Mouse (Mus musculus): ENCODE data around the gene Ckap2l. TPM values are rescaled to one million over a fixed set of nuclear protein-coding genes. Genes with fewer than 3 reads are reported as not detected.

Ckap2l gene
- polyA plus RNA-seq, 1 experiment from 2014 or later = 22.8 TPM

DNA sequence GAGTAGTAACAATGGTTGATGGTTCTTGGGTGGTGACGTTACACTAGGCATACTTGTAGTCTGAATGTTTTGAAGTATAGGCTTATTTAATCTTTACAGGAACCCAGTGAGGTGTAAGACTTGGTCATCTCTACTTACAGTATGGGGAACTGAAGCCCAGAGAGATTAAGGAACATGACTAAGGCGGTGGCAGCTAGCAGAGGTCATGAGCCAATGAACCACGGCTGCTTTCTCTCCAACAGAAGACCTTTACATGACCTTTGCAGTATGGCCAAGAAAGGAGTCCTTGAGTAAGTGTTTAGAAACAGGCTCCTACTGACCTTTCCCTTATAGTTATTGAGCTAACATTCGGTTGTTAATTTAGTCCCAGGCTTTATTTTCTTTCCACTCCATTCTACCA is 9.0 kb upstream of the Ckap2l start:
- no peak overlapping the region for H3K4me3 ChIP-seq (replicated peaks; ENCODE audit: low read depth, low read length)
- no peak for TF ChIP-seq CTCF (IDR thresholded peaks at IDR 0.05; ENCODE audit: low read depth)
- H3K9ac ChIP-seq (ENCODE audit: low read depth, low read length) = no peak overlapping the region
- no peaks in the 10 kb centered on the region for H3K9me3 ChIP-seq (replicated peaks; ENCODE audit: low read length)
- H3K4me2 ChIP-seq (ENCODE audit: low read length) = no peak overlapping the region
- DNase-seq (ENCODE audit: low spot score) = no peak
- 36% methylated on average over 4 of the region's 4 CpGs for WGBS
- H3K27ac ChIP-seq = no peak overlapping the region
- H3K27me3 ChIP-seq (ENCODE audit: insufficient read depth, low read length) = no peaks in the 10 kb centered on the region
- no peaks in the 10 kb centered on the region for H3K36me3 ChIP-seq (ENCODE audit: insufficient read depth, low read length)
- ATAC-seq (replicated peaks; ENCODE audit: low FRiP score, low read depth) = no peak
- no peaks in the 10 kb centered on the region for H3K4me1 ChIP-seq (replicated peaks; ENCODE audit: insufficient read depth, low read length)

DNA sequence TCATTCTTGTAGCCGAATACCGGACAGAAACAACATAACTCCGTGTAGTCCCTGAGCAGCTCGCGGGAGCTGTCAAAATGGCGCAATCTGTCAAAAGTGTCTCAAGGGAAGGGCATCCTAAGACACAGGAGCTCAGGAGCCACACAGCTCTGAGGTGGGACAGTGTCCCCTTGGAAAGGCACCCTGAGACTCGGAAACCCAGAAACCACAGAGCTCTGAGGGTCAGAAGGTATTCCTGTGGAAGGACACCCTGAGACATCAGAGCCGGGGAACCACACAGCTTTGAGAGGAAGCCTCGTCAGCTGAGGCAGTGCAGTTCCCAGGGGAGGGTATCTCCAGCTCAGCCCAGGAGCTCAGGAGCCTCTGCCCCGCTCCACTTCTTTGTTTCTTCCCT is 574 bp upstream of the Ckap2l start:
- no peaks in the 10 kb centered on the region for H3K27me3 ChIP-seq (ENCODE audit: insufficient read depth, low read length)
- peak; percentile 29 for ATAC-seq (replicated peaks; ENCODE audit: low FRiP score, low read depth)
- peak overlapping the region; percentile 81 for H3K4me2 ChIP-seq (ENCODE audit: low read length)
- WGBS = under 1% methylated on average over 10 of the region's 10 CpGs
- H3K36me3 ChIP-seq (ENCODE audit: insufficient read depth, low read length) = no peaks in the 10 kb centered on the region
- TF ChIP-seq CTCF (IDR thresholded peaks at IDR 0.05; ENCODE audit: low read depth) = no peak
- peak overlapping the region; percentile 74 for H3K4me3 ChIP-seq (replicated peaks; ENCODE audit: low read depth, low read length)
- H3K9me3 ChIP-seq (replicated peaks; ENCODE audit: low read length) = no peaks in the 10 kb centered on the region
- no peaks in the 10 kb centered on the region; the same call in 1 of the 2 replicates for H3K4me1 ChIP-seq (replicated peaks; ENCODE audit: insufficient read depth, low read length)
- peak overlapping the region; percentile 74 for H3K9ac ChIP-seq (ENCODE audit: low read depth, low read length)
- peak overlapping the region; percentile 90 for H3K27ac ChIP-seq
- DNase-seq (ENCODE audit: low spot score) = no peak

DNA sequence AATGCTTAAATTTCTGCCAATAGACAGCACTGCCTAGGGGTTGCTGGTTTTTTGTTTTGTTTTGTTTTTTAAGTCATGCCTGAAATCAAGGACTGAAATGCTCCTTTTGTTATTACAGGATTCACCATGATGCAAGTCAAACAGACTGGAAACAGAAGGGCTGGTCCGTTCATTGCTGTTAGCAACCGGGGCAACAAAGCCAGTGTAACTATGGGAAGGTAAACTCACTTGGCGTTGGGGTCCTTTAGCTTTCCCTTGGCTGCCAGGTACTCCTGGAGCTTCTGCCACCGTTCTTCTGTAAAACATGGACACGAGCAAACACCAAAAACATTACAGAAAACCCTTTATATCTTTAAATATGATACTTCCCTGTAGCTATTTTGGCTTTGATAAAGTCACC is 926 bp downstream of the Ckap2l start:
- ATAC-seq (replicated peaks; ENCODE audit: low FRiP score, low read depth) = no peak
- peak overlapping the region; percentile 62 for H3K9ac ChIP-seq (ENCODE audit: low read depth, low read length)
- H3K4me3 ChIP-seq (replicated peaks; ENCODE audit: low read depth, low read length) = peak overlapping the region; percentile 74
- no peaks in the 10 kb centered on the region; the same call in 1 of the 2 replicates for H3K4me1 ChIP-seq (replicated peaks; ENCODE audit: insufficient read depth, low read length)
- peak overlapping the region; percentile 78 for H3K4me2 ChIP-seq (ENCODE audit: low read length)
- H3K27ac ChIP-seq = no peak overlapping the region
- no peak for TF ChIP-seq CTCF (IDR thresholded peaks at IDR 0.05; ENCODE audit: low read depth)
- WGBS = 62% methylated on average over 5 of the region's 5 CpGs
- no peak for DNase-seq (ENCODE audit: low spot score)
- H3K9me3 ChIP-seq (replicated peaks; ENCODE audit: low read length) = no peaks in the 10 kb centered on the region
- H3K36me3 ChIP-seq (ENCODE audit: insufficient read depth, low read length) = no peaks in the 10 kb centered on the region
- H3K27me3 ChIP-seq (ENCODE audit: insufficient read depth, low read length) = no peaks in the 10 kb centered on the region

DNA sequence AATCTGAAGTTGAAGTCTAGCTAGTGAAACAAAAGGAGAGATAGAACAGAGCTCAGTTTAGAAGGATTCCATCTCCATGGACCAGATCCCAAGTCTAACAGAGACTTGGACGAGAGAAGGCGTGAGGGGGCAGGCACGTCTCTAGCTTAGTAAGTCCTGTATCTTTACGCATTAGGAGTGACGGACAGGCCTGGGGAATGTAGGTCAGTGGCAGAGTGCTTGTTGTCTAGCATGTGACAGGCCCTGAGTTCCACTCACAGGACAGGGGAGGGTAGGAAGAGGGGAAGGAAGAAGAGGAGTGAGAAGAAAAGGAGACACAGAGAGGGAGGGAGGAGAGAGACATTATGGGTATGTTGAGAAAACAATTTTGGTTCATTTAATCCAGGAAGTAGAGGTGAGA is 1.9 kb downstream of the Ckap2l start:
- no peak for DNase-seq (ENCODE audit: low spot score)
- H3K4me3 ChIP-seq (replicated peaks; ENCODE audit: low read depth, low read length) = no peak overlapping the region
- no peaks in the 10 kb centered on the region for H3K9me3 ChIP-seq (replicated peaks; ENCODE audit: low read length)
- H3K36me3 ChIP-seq (ENCODE audit: insufficient read depth, low read length) = no peaks in the 10 kb centered on the region
- no peak overlapping the region for H3K27ac ChIP-seq
- no peak overlapping the region for H3K9ac ChIP-seq (ENCODE audit: low read depth, low read length)
- no peak overlapping the region for H3K4me2 ChIP-seq (ENCODE audit: low read length)
- no peak for TF ChIP-seq CTCF (IDR thresholded peaks at IDR 0.05; ENCODE audit: low read depth)
- no peak for ATAC-seq (replicated peaks; ENCODE audit: low FRiP score, low read depth)
- WGBS = 91% methylated on average over 5 of the region's 5 CpGs
- H3K27me3 ChIP-seq (ENCODE audit: insufficient read depth, low read length) = no peaks in the 10 kb centered on the region
- no peaks in the 10 kb centered on the region; the same call in 1 of the 2 replicates for H3K4me1 ChIP-seq (replicated peaks; ENCODE audit: insufficient read depth, low read length)

DNA sequence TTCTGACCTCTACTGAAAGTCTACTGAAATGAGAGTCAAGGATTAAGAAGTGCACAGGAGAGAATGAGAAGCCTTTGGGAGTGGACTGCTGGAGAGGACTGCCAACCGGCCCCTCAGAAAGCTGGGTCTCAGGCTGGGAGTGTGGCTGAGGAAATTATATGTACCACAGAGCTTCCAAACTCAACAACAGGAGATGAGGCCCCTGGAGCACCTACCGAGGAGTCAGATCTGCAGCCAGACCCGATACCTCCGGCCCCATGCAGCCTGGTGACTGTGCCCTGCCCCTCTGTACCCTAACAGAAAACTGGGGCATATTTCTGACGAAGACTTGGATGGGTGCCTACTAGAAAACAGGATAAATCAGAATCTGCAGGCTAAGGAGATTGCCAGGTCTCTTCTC is 23.2 kb downstream of the Ckap2l start:
- Histone ChIP-seq H3K27me3 (ENCODE audit: insufficient read depth, low read length) (no peaks in the 10 kb centered on the region), H3K4me1 (replicated peaks; ENCODE audit: insufficient read depth, low read length) (no peaks in the 10 kb centered on the region), H3K27ac (no peak overlapping the region), H3K4me2 (ENCODE audit: low read length) (no peak overlapping the region), H3K9ac (ENCODE audit: low read depth, low read length) (no peak overlapping the region), H3K36me3 (ENCODE audit: insufficient read depth, low read length) (peaks cover 22% of the 10 kb centered on the region), H3K9me3 (replicated peaks; ENCODE audit: low read length) (no peaks in the 10 kb centered on the region), H3K4me3 (replicated peaks; ENCODE audit: low read depth, low read length) (no peak overlapping the region)
- ATAC-seq (replicated peaks; ENCODE audit: low FRiP score, low read depth) (no peak), DNase-seq (ENCODE audit: low spot score) (no peak)
- TF ChIP-seq CTCF (IDR thresholded peaks at IDR 0.05; ENCODE audit: low read depth) = no peak
- WGBS = 97% methylated on average over 5 of the region's 5 CpGs

DNA sequence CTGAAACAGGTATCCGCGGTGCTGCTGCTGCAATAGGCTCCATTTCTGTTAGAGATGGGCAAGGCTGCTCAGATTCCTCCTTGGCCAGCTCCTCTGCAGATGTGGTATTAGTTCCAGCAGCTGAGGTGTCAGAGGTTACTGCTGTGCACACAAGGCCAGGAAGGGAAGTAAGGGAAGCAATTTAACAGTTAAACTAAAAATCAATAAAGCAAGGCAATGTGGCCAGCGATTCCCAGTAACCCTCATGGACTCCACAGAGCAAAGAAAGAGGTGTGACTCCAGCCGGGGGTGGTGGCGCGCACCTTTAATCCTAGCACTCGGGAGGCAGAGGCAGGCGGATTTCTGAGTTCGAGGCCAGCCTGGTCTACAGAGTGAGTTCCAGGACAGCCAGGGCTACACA is 26.4 kb downstream of the Ckap2l start:
- ATAC-seq (replicated peaks; ENCODE audit: low FRiP score, low read depth) (no peak), DNase-seq (ENCODE audit: low spot score) (no peak)
- Histone ChIP-seq H3K27ac (no peak overlapping the region), H3K4me2 (ENCODE audit: low read length) (no peak overlapping the region), H3K9me3 (replicated peaks; ENCODE audit: low read length) (no peaks in the 10 kb centered on the region), H3K36me3 (ENCODE audit: insufficient read depth, low read length) (peaks cover 31% of the 10 kb centered on the region), H3K9ac (ENCODE audit: low read depth, low read length) (no peak overlapping the region), H3K4me3 (replicated peaks; ENCODE audit: low read depth, low read length) (no peak overlapping the region), H3K4me1 (replicated peaks; ENCODE audit: insufficient read depth, low read length) (no peaks in the 10 kb centered on the region), H3K27me3 (ENCODE audit: insufficient read depth, low read length) (no peaks in the 10 kb centered on the region)
- no peak for TF ChIP-seq CTCF (IDR thresholded peaks at IDR 0.05; ENCODE audit: low read depth)
- 80% methylated on average over 9 of the region's 9 CpGs for WGBS

DNA sequence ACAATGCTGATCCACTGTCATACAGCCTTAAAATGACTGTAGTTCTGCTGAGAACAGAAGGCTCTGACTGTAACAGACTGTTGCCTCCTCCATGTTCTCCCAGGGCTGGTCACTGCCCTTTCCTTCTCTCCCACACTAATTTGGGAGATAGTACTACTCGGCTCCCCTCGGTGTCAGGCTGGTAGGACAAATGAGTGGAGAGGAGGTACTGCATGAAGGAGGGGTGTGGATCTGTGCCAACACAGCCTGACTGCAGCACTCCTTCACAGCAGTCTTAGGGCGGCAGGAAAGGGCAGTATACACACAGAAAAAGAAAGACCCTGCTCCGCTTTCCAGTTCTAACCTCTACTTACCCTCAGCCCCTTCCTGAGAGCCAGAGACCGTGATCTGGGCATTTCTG is 27.0 kb downstream of the Ckap2l start:
- Histone ChIP-seq H3K4me3 (replicated peaks; ENCODE audit: low read depth, low read length) (no peak overlapping the region), H3K9me3 (replicated peaks; ENCODE audit: low read length) (no peaks in the 10 kb centered on the region), H3K36me3 (ENCODE audit: insufficient read depth, low read length) (peaks cover 26% of the 10 kb centered on the region), H3K4me2 (ENCODE audit: low read length) (no peak overlapping the region), H3K4me1 (replicated peaks; ENCODE audit: insufficient read depth, low read length) (no peaks in the 10 kb centered on the region), H3K9ac (ENCODE audit: low read depth, low read length) (no peak overlapping the region), H3K27me3 (ENCODE audit: insufficient read depth, low read length) (no peaks in the 10 kb centered on the region), H3K27ac (no peak overlapping the region)
- no peak for ATAC-seq (replicated peaks; ENCODE audit: low FRiP score, low read depth)
- no peak for TF ChIP-seq CTCF (IDR thresholded peaks at IDR 0.05; ENCODE audit: low read depth)
- no peak for DNase-seq (ENCODE audit: low spot score)
- WGBS = 83% methylated on average over 5 of the region's 5 CpGs
